Comparison of ENCODE assay signal across 17 mouse cellular contexts in the genomic region with DNA sequence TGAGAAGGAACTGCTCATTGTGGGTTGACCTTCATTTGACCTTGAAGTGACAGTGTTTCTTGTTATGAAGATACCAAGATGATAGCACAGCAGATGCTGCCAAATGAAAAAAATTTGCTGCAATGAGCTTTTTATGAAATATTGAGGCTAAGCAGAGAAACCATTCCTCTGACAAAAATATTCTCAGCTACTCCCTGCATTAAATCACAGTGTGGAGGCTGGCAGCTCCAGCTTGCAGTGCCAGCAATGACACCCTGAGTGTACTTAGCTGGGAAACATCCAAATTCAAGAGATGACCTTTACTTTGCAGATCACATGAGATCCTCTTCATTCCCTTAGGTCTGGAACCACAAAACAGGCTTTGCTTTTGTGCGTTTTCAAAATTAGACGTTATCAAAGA.
A peak's percentile ranks its signal among the peaks of the same experiment; 100 is the strongest.
DNase-seq lines count a peak whose midpoint lies in the region; ATAC-seq and TF ChIP-seq lines count a peak whose summit lies in the region.
"Had no signal": no experiment of that assay in that cellular context is flagged by ENCODE, and none has a peak within 500 bp of the region (broad histone marks: within the 10 kb centered on the region; RNA-seq: fewer than 3 reads in every experiment).

No protein-coding gene starts in this region.

- no peak overlapping the region for H3K4me3 ChIP-seq in hindbrain, embryonic 14.5 days (replicated peaks; ENCODE audit: low read length)
- no peak overlapping the region for H3K4me3 ChIP-seq in hindbrain, embryonic 12.5 days
- no peak overlapping the region for H3K4me3 ChIP-seq in midbrain, postnatal 0 days (ENCODE audit: low read depth, low read length)
- H3K4me3 ChIP-seq in midbrain, embryonic 14.5 days (replicated peaks; ENCODE audit: low read depth, low read length), result no peak overlapping the region
- H3K4me3 ChIP-seq in left cerebral cortex, adult 2 months, result no peak overlapping the region
- H3K4me3 ChIP-seq: heart, embryonic 12.5 days; limb, embryonic 15.5 days; megakaryocyte, embryonic 14.5 days had no signal

- peak overlapping the region; percentile 44; the same call in 1 of the 2 replicates for H3K27ac ChIP-seq in hindbrain, embryonic 14.5 days
- no peak overlapping the region for H3K27ac ChIP-seq in hindbrain, embryonic 12.5 days
- H3K27ac ChIP-seq in midbrain, postnatal 0 days (ENCODE audit: low read depth, low read length), result 0 out of 2 replicates have a peak overlapping the region, but pooled peaks have one; percentile 13
- no peak overlapping the region for H3K27ac ChIP-seq in midbrain, embryonic 14.5 days (replicated peaks; ENCODE audit: low read depth, low read length)
- peak overlapping the region; percentile 82 for H3K27ac ChIP-seq in left cerebral cortex, adult 2 months
- H3K27ac ChIP-seq: limb, embryonic 15.5 days had no signal

- ATAC-seq in hindbrain, embryonic 14.5 days (ENCODE audit: low FRiP score), result no peak
- no peak for ATAC-seq in hindbrain, embryonic 12.5 days (ENCODE audit: low FRiP score)
- ATAC-seq in midbrain, postnatal 0 days (ENCODE audit: low FRiP score), result no peak
- no peak for ATAC-seq in midbrain, embryonic 14.5 days (ENCODE audit: low FRiP score, low TSS enrichment)
- ATAC-seq in inflammation-experienced regulatory T-cells, adult 6 months, result no peak
- ATAC-seq: lung, postnatal 0 days had no signal

- no peak for DNase-seq in hindbrain, embryonic 14.5 days (ENCODE audit: low spot score)
- peak; percentile 31 for DNase-seq in midbrain, postnatal 0 days (ENCODE audit: low spot score)
- DNase-seq in midbrain, embryonic 14.5 days, result no peak
- no peak for DNase-seq in left cerebral cortex, adult 2 months (ENCODE audit: extremely low spot score in 1 of 2, low spot score in 2 of 2)
- peak; percentile 77 for DNase-seq in telencephalon, adult 2 months (ENCODE audit: low read depth, low spot score)
- DNase-seq: adrenal gland, postnatal 10 days; heart, postnatal 4 days; kidney, adult 2 months; kidney, postnatal 25 days; thymus, adult 18-20 months had no signal

- no peak overlapping the region for H3K4me2 ChIP-seq in hindbrain, embryonic 14.5 days (replicated peaks)
- H3K4me2 ChIP-seq in hindbrain, embryonic 12.5 days (replicated peaks), result no peak overlapping the region
- H3K4me2 ChIP-seq in midbrain, postnatal 0 days (ENCODE audit: low read depth, low read length, poor library complexity, severe bottlenecking), result no peak overlapping the region
- no peak overlapping the region for H3K4me2 ChIP-seq in midbrain, embryonic 14.5 days (ENCODE audit: low read length)
- H3K4me2 ChIP-seq: heart, embryonic 12.5 days; limb, embryonic 15.5 days had no signal

- H3K4me1 ChIP-seq in hindbrain, embryonic 14.5 days (replicated peaks; ENCODE audit: control insufficient read depth, insufficient read depth, low read length), result 0 out of 2 replicates have a peak, but pooled peaks cover 3% of the 10 kb centered on the region
- H3K4me1 ChIP-seq in hindbrain, embryonic 12.5 days, result peaks cover 3% of the 10 kb centered on the region; the same call in 1 of the 2 replicates
- peaks cover 4% of the 10 kb centered on the region; the same call in 1 of the 2 replicates for H3K4me1 ChIP-seq in midbrain, postnatal 0 days (ENCODE audit: insufficient read depth, low read length)
- H3K4me1 ChIP-seq in midbrain, embryonic 14.5 days (ENCODE audit: control insufficient read depth, insufficient read depth, low read length), result no peaks in the 10 kb centered on the region
- H3K4me1 ChIP-seq: heart, embryonic 12.5 days; limb, embryonic 15.5 days; megakaryocyte, embryonic 14.5 days had no signal

- no peaks in the 10 kb centered on the region for H3K9me3 ChIP-seq in hindbrain, embryonic 14.5 days (ENCODE audit: control insufficient read depth, low read length)
- no peaks in the 10 kb centered on the region for H3K9me3 ChIP-seq in hindbrain, embryonic 12.5 days (replicated peaks)
- H3K9me3 ChIP-seq in midbrain, postnatal 0 days (ENCODE audit: low read length), result no peaks in the 10 kb centered on the region
- H3K9me3 ChIP-seq in midbrain, embryonic 14.5 days (ENCODE audit: control insufficient read depth, low read length), result no peaks in the 10 kb centered on the region
- H3K9me3 ChIP-seq: heart, embryonic 12.5 days; limb, embryonic 15.5 days; megakaryocyte, embryonic 14.5 days had no signal

- WGBS in hindbrain, embryonic 14.5 days, result 84% methylated on average over 2 of the region's 2 CpGs
- WGBS in hindbrain, embryonic 12.5 days, result 85% methylated on average over 2 of the region's 2 CpGs
- WGBS in midbrain, postnatal 0 days, result 77% methylated on average over 2 of the region's 2 CpGs
- 88% methylated on average over 2 of the region's 2 CpGs for WGBS in midbrain, embryonic 14.5 days

- no peak for TF ChIP-seq CTCF in midbrain, postnatal 0 days (IDR thresholded peaks at IDR 0.05)
- no peak for TF ChIP-seq CTCF in left cerebral cortex, adult 2 months (IDR thresholded peaks at IDR 0.05)

- H3K36me3 ChIP-seq in hindbrain, embryonic 14.5 days (replicated peaks; ENCODE audit: control insufficient read depth, insufficient read depth), result no peaks in the 10 kb centered on the region
- no peaks in the 10 kb centered on the region for H3K36me3 ChIP-seq in hindbrain, embryonic 12.5 days
- H3K36me3 ChIP-seq in midbrain, postnatal 0 days (ENCODE audit: insufficient read depth, low read length), result no peaks in the 10 kb centered on the region
- H3K36me3 ChIP-seq in midbrain, embryonic 14.5 days (ENCODE audit: control insufficient read depth, insufficient read depth, low read length), result no peaks in the 10 kb centered on the region
- H3K36me3 ChIP-seq: G1E; heart, embryonic 12.5 days; limb, embryonic 15.5 days had no signal

- no peak overlapping the region for H3K9ac ChIP-seq in hindbrain, embryonic 14.5 days
- H3K9ac ChIP-seq in hindbrain, embryonic 12.5 days, result no peak overlapping the region
- no peak overlapping the region for H3K9ac ChIP-seq in midbrain, postnatal 0 days (replicated peaks; ENCODE audit: low read length, poor library complexity, severe bottlenecking)
- no peak overlapping the region for H3K9ac ChIP-seq in midbrain, embryonic 14.5 days (replicated peaks; ENCODE audit: low read length)
- H3K9ac ChIP-seq: heart, embryonic 12.5 days; limb, embryonic 15.5 days had no signal

- H3K27me3 ChIP-seq in hindbrain, embryonic 14.5 days (ENCODE audit: control insufficient read depth, insufficient read depth, low read length), result no peaks in the 10 kb centered on the region
- H3K27me3 ChIP-seq in hindbrain, embryonic 12.5 days, result no peaks in the 10 kb centered on the region
- H3K27me3 ChIP-seq in midbrain, postnatal 0 days (ENCODE audit: insufficient read depth, low read length), result no peaks in the 10 kb centered on the region
- no peaks in the 10 kb centered on the region for H3K27me3 ChIP-seq in midbrain, embryonic 14.5 days (ENCODE audit: control insufficient read depth, insufficient read depth, low read length)
- H3K27me3 ChIP-seq: heart, embryonic 12.5 days; limb, embryonic 15.5 days; megakaryocyte, embryonic 14.5 days had no signal

- intact Hi-C loops in left cerebral cortex, adult 2 months (cut with DNase I), result loop anchor here (1.0 to 2.0 kb wide), 2 partner anchors 71 to 108 kb away; no protein-coding TSS in a partner anchor

Comparison
In these comparisons a context has a peak if more than half of its experiments do, and no peak if none do; other contexts are left out.
1. DNase-seq: peak in midbrain, postnatal 0 days (single experiment) and telencephalon, adult 2 months (single experiment); none in hindbrain, embryonic 14.5 days (single experiment), midbrain, embryonic 14.5 days (single experiment) and left cerebral cortex, adult 2 months (0 of 2).
2. H3K27ac ChIP-seq: peak in hindbrain, embryonic 14.5 days (single experiment), midbrain, postnatal 0 days (single experiment) and left cerebral cortex, adult 2 months (single experiment); none in hindbrain, embryonic 12.5 days (single experiment) and midbrain, embryonic 14.5 days (single experiment).